Mouse (Mus musculus) heart, postnatal 25 days (tissue): Measurements from ENCODE around the gene Dnmt3c. TPM values are rescaled to one million over a fixed set of nuclear protein-coding genes. Genes with fewer than 3 reads are reported as not detected.
"Not testable (repeated sequence)": the region's sequence is repeated elsewhere in the genome, so short reads cannot be mapped to it uniquely, and the experiment has no call there.

Source experiments
- DNase-seq: peaks from one replicate; pipeline ENCODE4 v3.0.0; 2022; ENCODE audit warnings: low spot score
- intact Hi-C: fragments of 180-260 bp; cut with DNase I; formaldehyde crosslinking; loops from one replicate; pipeline ENCODE4 v1.15.1; 2025
- total RNA-seq, 2 experiments: library from RNA; stranded (reverse); gene quantifications; 2 replicates each; pipeline ENCODE4 v1.2.3; 2021

Dnmt3c gene
- total RNA-seq, 2 experiments from 2014 or later = not detected

GRCm38 (mm10) chr2:153712646-153713091 is 16.2 kb downstream of the Dnmt3c start:
- intact Hi-C loops = loop anchor here (5.0 kb wide), 2 partner anchors 80 to 220 kb away; no protein-coding TSS in a partner anchor
- DNase-seq = no peak

DNA sequence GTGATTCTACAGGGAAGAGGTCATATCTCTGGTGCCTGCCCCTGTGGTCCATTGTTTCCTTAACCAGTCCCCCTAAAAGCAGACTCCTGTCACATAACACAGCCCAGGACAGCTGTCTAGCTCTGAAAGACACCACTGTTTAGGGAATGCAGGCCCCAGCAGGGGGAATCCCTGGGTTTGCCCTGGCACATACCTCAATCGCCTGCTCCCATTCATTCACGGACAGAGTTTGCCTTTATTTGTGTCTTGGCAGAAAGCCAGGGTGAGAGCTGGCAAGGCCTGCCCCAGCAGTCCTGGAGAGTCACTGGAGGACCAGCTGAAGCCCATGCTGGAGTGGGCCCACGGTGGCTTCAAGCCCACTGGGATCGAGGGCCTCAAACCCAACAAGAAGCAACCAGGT is 16.8 kb downstream of the Dnmt3c start:
- DNase-seq = no peak
- intact Hi-C loops = loop anchor here (5.0 kb wide), 2 partner anchors 79 to 219 kb away; no protein-coding TSS in a partner anchor

DNA sequence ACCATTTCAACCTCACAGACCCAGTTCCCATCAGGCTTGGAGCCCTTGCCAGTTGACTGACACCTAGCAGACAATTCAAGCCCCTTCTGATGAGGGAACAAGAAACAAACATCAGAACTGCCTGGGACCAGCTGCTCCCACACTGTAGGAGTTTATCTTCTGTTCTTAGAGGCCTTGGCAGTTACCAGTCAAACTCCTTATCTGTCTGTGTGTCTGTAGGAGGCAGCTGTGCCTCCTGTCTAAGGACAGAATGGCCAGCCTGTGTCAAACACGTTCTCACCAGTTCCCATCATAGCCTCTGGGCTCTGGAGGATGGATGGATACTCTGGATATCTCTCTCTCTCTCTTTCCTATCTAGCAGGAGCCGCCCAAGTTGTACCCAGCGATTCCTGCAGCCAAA is 21.4 kb downstream of the Dnmt3c start:
- DNase-seq, intact Hi-C loops: not testable (repeated sequence)

- no peak for DNase-seq
- intact Hi-C loops = no loop called here
Observed at GRCm38 (mm10) chr2:153723098-153723497, 26.6 kb downstream of the Dnmt3c start.

GRCm38 (mm10) chr2:153724424-153724823 is 28.0 kb downstream of the Dnmt3c start:
- intact Hi-C loops = no loop called here
- no peak for DNase-seq

GRCm38 (mm10) chr2:153724871-153725270 is 28.4 kb downstream of the Dnmt3c start:
- intact Hi-C loops = no loop called here
- no peak for DNase-seq

DNA sequence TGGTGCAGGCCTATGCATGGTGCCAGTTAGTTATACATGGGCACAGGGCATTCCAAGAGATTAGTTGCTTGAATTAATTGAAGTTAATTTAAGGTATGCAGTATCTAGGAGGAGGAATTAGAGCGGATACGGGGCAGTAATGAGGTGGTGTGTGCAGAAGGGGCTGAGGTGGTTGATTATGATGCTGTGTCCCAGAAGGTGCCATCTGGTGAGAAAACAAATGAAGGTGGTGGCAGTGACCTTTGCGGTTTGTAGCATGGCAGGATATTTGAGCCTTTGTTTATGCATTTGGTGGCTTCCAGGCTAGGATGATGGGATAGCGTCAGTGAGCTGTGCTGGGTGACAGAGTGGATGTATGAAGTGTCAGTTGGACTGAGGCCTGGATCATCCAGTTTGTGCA is 28.8 kb downstream of the Dnmt3c start:
- DNase-seq = no peak
- intact Hi-C loops = no loop called here

DNA sequence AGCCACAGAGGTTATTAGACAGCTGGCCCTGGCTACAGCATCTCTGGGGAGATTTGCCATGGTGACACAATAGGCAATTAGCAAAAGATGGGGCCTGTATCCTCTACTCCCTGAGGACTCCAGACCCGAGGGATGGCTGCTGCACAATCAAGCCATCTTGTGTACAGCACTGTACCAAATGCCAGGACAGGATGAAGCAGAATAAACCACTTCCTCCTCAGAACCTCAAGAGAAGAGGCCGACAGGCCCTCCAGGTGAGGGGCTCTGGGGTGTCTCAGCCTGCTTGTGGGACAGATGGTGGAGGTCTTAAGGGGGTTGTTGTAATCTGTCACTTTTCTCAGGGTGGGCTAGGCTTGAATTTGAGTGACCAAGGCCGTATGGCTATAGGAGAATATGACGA is 37.6 kb downstream of the Dnmt3c start:
- intact Hi-C loops = no loop called here

DNA sequence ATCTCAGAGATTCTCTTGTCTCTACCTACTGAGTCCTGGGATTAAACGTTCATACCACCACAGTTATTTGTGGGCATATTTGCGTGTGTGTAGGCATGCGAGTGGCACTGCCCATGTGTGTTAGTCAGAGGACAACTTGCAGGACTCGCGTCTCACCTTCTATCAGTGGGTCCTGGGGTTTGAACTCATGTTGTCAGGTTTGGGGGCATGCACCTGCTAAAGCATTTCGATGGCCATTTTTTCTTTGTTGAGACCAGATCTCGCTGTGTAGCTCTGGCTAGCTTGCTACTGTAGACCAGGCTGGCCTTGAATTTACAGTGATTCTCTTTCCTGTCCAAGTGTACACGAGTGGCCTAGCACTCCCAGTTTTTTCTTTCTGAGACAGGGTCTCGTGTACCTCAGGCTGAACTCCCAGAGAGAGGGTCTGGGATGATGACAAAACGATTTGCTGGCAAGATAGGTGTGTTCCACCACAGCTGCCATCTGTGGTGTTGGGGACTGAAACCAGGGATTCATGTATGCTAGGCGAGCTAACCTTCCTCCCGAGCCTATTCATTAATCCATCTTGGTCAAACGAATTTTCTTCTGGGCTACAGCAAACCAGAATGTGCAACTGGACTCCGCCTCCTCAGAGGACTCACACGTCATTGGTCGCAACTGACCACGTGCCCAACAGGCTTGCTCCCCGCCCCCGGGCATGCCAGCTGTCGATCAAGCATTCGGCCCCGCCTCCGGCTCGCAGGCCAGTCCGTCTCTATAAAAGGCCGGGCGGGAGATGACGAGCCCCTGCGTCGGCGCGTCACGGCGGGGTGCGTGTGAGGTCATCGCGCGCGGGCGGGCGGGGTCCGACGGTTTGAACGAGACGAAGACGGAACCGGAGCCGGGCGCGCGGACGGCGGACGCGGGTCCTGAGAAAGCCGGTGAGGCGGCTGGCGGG is 44.3 kb downstream of the Dnmt3c start, which contains the start of gene Mapre1:
Gene Mapre1, plus strand, starts transcription at position 775 of the 937 bp plus-strand sequence.
- peak; percentile 99 for DNase-seq
- intact Hi-C loops = no loop called here

More for the DNA sequence above, 37.6 kb downstream of the Dnmt3c start:
- no peak for DNase-seq

- DNase-seq = no peak
- intact Hi-C loops = no loop called here
Observed at GRCm38 (mm10) chr2:153741437-153742065, 45.1 kb downstream of the Dnmt3c start.

GRCm38 (mm10) chr2:153747994-153748393 is 51.5 kb downstream of the Dnmt3c start:
- DNase-seq = no peak
- intact Hi-C loops = no loop called here

- intact Hi-C loops = no loop called here
- no peak for DNase-seq
Observed at GRCm38 (mm10) chr2:153750363-153750762, 53.9 kb downstream of the Dnmt3c start.

GRCm38 (mm10) chr2:153762121-153762520 is 65.7 kb downstream of the Dnmt3c start:
- no peak for DNase-seq
- intact Hi-C loops = no loop called here

DNA sequence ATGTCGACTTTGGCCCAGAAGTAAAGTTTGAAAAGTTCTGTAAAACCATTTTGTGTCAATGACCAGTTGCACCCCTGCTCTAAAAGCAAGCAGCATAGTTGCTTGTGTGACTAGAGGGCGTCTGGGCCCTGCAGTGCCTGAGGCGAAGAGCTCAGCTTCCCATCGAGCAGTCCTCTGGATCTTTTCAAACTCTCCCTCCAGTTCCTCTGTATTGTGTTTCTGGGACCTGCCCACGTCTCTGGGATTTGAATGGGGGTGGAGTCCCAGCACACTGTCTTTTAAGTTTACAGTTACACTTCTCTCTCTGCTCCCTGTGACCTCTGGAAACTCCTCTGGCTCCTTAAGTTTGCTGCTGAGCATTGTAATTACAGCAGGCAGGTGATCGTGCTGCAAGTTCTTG is 71.0 kb downstream of the Dnmt3c start:
- no peak for DNase-seq
- intact Hi-C loops = no loop called here

DNA sequence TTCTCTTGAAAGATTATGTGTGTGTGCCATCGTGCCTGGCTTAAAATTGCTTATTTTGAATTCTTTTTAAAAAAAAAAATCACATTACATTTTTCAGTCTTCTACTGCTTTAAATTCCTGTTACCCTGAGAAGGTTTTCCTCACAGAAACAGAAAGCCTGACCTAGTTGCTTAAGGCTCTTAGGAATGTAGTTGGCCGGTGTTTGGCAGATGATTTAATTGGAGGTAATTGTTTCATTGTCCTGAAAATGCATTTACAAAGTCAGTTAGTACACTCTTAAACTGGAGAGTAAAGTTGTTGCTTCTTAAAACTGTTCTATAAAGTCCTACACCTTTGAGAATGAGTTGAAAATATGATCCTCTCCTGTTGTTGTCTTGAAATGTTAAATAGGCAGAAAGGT is 72.4 kb downstream of the Dnmt3c start:
- intact Hi-C loops = no loop called here
- no peak for DNase-seq

DNA sequence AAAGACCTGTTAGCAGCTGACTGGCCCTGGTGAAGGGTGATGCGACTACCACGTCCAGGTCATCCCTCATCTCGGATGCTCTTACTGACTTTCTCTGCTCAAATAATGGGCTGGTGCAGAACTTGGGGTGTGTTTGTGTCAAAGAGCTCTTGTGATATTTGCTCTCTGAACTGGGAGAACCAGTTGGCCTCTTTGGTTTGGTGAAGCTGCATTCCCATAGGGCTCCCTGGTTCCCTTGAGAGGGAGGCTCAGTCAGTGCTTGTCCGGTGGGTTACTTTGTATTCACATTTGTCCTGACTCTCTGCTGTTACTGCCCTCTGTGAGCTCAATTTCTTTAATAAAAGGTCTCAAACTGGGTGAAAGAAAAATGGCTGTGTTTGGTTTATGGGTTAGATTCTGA is 76.5 kb downstream of the Dnmt3c start:
- DNase-seq = no peak
- intact Hi-C loops = no loop called here

DNA sequence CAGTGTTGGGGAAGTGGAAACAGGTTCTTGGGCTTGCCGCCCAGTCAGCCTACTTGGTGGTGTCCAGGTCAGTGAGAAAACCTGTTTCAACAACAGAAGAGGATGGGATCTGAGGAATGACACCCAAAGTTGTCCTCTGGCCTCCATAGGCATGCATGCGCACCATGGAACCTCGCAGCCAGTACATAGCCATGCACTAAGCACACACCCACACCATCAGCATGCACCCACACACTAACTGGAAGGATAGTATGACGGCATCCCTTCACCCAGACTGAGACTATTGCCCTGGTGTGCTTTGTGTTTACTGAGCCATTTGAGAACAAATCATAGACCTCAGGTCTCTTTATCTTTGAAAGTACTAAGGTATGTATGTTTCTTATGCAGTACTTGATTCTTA is 79.0 kb downstream of the Dnmt3c start:
- intact Hi-C loops = no loop called here
- DNase-seq = no peak

DNA sequence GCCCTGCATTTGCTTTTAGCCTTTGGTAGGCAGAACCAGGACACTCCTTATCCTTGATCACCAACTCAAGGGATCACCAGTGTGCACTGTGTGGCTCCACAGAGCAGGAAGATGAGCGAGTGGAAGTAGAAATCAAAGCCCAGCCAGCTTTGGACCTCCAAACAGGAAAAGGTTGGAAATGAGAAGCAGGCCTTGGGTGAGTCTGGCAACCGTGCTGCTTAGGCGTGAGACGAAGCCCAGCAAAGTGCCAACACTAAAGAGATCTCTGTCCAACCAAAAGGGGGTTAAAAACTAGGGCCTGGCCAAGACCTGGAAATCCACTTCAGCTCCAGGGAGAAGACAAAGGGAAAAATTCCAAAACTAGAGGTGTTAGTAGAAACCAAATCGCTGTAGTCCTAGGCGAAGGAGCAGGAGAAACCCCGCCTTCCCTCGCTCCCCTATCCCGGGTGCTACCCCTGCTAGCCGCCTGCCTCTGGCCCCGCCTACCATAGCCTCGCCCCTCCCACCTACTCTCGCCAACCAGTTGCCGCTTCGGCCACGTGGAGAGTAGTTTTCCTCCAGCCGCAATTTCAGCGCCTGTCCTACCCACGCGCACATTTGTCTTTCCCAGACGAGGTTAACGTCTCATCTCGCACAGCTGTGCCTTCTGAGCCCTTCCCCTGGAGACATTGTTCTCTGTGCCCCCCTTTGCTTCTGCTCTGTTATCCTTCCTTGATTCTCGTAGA is 82.3 kb downstream of the Dnmt3c start:
- intact Hi-C loops = no loop called here

More for the DNA sequence above, 82.3 kb downstream of the Dnmt3c start:
- peak; percentile 63 for DNase-seq
